Mouse (Mus musculus): ENCODE results near the gene Vmn2r60. TPM values are rescaled to one million over a fixed set of nuclear protein-coding genes. Genes with fewer than 3 reads are reported as not detected.
"Not testable (repeated sequence)": the region's sequence is repeated elsewhere in the genome, so short reads cannot be mapped to it uniquely, and the experiment has no call there.

The Vmn2r60 gene
- under 1 TPM; 0.05 to 0.07 TPM for total RNA-seq (2021)

DNA sequence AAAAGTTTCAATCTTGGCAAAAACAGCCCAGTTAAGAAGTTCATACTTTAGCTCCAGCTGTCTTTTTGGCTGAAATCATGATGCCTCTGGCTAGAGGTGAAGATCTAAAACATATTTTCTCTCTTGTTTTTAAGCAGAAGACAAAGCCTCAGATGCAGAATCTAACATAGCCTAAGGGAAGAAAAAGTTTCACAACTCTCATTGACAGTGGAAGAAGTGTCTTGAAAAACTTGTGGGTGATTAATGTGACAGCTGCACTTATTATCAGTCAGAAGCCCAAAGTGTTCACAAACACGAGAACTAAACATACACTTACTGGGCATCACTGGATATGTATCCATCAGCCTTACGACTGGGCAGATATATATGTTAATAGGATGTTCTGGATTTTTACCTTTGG is at the start of gene Vmn2r60:
Vmn2r60 (plus strand) TSS at position 301 of the 400 bp plus-strand sequence.
- intact Hi-C loops (cut with DNase I): no loop called here
- no peak for DNase-seq (ENCODE audit: low spot score in 2 of 2)

DNA sequence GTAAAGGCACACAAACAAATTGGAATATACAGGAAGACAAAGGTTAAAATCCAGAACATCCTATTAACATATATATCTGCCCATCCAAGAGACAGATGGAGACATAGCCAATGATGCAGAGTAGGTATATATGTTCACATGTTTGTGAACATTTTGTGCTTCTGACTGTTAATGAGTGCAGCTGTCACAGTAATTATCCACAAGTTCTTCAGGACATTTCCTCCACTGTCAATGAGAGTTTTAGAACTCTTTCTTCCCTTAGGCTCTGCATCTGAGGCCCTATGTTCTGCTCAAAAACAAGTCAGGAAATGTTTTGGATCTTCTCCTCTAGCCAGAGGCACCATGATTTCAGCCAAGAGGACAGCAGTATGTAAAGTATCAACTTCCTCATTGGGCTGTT is 48.6 kb upstream of the Vmn2r60 start, which contains the start of gene Vmn2r59:
Vmn2r59 (minus strand) TSS at position 101 of the 400 bp plus-strand sequence.
- no peak for DNase-seq (ENCODE audit: low spot score in 2 of 2)
- intact Hi-C loops (cut with DNase I): no loop called here

DNA sequence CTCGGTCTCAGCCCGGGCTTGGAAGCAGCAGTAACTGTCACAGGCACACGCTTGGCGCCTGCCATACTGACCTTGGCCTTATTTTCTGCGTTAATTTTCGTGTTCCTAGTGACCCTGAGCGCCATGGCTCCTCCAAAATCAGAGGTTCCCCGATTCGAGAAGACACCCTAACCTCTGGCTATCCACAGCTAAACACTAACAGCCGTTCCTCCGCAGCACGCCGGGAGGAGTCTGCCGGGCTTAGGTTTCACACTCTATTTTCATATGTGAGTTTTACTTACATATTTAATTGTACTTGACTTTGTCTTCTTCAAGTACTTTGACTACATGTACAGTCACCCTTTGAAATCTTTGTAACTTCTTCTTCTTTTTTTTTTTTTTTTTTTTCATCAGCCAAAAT is 509 bp upstream of the Vmn2r60 start:
- DNase-seq (ENCODE audit: low spot score in 2 of 2); intact Hi-C loops (cut with DNase I): not testable (repeated sequence)

Other genes with a start within 250 kb of the Vmn2r60 start
- gene Vmn2r58, start 235.1 kb upstream of the Vmn2r60 start, total RNA-seq (2021): not detected
- not detected for gene Vmn2r59, start 48.7 kb upstream of the Vmn2r60 start, total RNA-seq (2021)
- gene Vmn2r61, start 152.3 kb downstream of the Vmn2r60 start, total RNA-seq (2021): not detected

Data from left cerebral cortex, postnatal 36 days (tissue).